Mouse (Mus musculus) bone marrow, adult 2 months (tissue): ENCODE data around the gene 4930523C07Rik. TPM values are rescaled to one million over a fixed set of nuclear protein-coding genes. Genes with fewer than 3 reads are reported as not detected.

Source experiments
- H3K27ac ChIP-seq: fragments of 200-500 bp; 2 replicates; pipeline ENCODE4 v1.5.1; 2012; ENCODE audit warnings: low read depth, mild to moderate bottlenecking, control low read depth, inconsistent platforms, low read length; ENCODE audit not compliant: control insufficient read depth, poor library complexity, insufficient read depth
- H3K4me1 ChIP-seq: fragments of 200-500 bp; 2 replicates; pipeline ENCODE4 v1.6.1; 2011; ENCODE audit warnings: low read length; ENCODE audit not compliant: control insufficient read depth, insufficient read depth
- H3K4me3 ChIP-seq: fragments of 200-500 bp; replicated peaks from 2 replicates; pipeline ENCODE3; 2011; ENCODE audit warnings: mild to moderate bottlenecking, low read depth, low read length, control low read depth; ENCODE audit not compliant: control insufficient read depth
- CTCF ChIP-seq: fragments of 200-500 bp; IDR thresholded peaks from 2 replicates; pipeline ENCODE4 v1.5.1; 2011; ENCODE audit warnings: low read length, control low read depth; ENCODE audit not compliant: control insufficient read depth, insufficient read depth
- POLR2A ChIP-seq: fragments of 200-500 bp; IDR thresholded peaks from 2 replicates; pipeline ENCODE4 v1.6.1; 2011; ENCODE audit warnings: low read depth, mild to moderate bottlenecking, control low read depth, low read length, borderline replicate concordance; ENCODE audit not compliant: control insufficient read depth
- WGBS: fragments of 180-500 bp; shearing (Covaris S2); methylation state at CpG from one replicate; pipeline ENCODE4 v1.1.7; 2018; 5-methylcytosine and 5-hydroxymethylcytosine counted together
- polyA plus RNA-seq: library from polyadenylated mRNA; stranded (reverse); fragments of >200 nt; gene quantifications from 2 replicates; pipeline ENCODE4 v1.2.4, GENCODE M21; 2011; ENCODE audit warnings: low replicate concordance; ENCODE audit not compliant: missing spikeins, insufficient read depth, insufficient read length

Gene 4930523C07Rik
- polyA plus RNA-seq, 1 experiment: 95.2 TPM

- no peaks in the 10 kb centered on the region; the same call in 1 of the 2 replicates for H3K4me1 ChIP-seq
- H3K27ac ChIP-seq: peak overlapping the region; percentile 54; the same call in 1 of the 2 replicates
- 67% methylated on average over 5 of the region's 5 CpGs for WGBS
- no peak overlapping the region for H3K4me3 ChIP-seq
- TF ChIP-seq CTCF: no peak
- TF ChIP-seq POLR2A: no peak
Measured at GRCm38 (mm10) chr1:160061321-160061720, 17.1 kb downstream of the 4930523C07Rik start.

GRCm38 (mm10) chr1:160061725-160062366, 17.7 kb downstream of the 4930523C07Rik start:
- no peak overlapping the region; the same call in 1 of the 2 replicates for H3K27ac ChIP-seq
- no peaks in the 10 kb centered on the region; the same call in 1 of the 2 replicates for H3K4me1 ChIP-seq
- 57% methylated on average over 3 of the region's 3 CpGs for WGBS
- H3K4me3 ChIP-seq: no peak overlapping the region
- peak; percentile 87 for TF ChIP-seq CTCF
- no peak for TF ChIP-seq POLR2A

- H3K4me1 ChIP-seq: no peaks in the 10 kb centered on the region
- TF ChIP-seq CTCF (no peak), POLR2A (no peak)
- no peak overlapping the region for H3K27ac ChIP-seq
- WGBS: 62% methylated on average over 7 of the region's 7 CpGs
- no peak overlapping the region for H3K4me3 ChIP-seq
Measured at GRCm38 (mm10) chr1:160064547-160065144, 20.5 kb downstream of the 4930523C07Rik start.

- WGBS: 15% methylated on average over 14 of the region's 14 CpGs
Measured at GRCm38 (mm10) chr1:160078882-160079661, 34.9 kb downstream of the 4930523C07Rik start.

GRCm38 (mm10) chr1:160080800-160081436, 36.7 kb downstream of the 4930523C07Rik start:
- TF ChIP-seq CTCF (peak; percentile 73), POLR2A (no peak)
- 12% methylated on average over 2 of the region's 2 CpGs for WGBS
- Histone ChIP-seq H3K4me1 (peaks cover 3% of the 10 kb centered on the region; the same call in 1 of the 2 replicates), H3K4me3 (no peak overlapping the region), H3K27ac (no peak overlapping the region)

More at GRCm38 (mm10) chr1:160078882-160079661, 34.9 kb downstream of the 4930523C07Rik start:
- Histone ChIP-seq H3K4me3 (peak overlapping the region; percentile 45), H3K4me1 (peaks cover 3% of the 10 kb centered on the region; the same call in 1 of the 2 replicates), H3K27ac (peak overlapping the region; percentile 74)
- TF ChIP-seq CTCF (no peak), POLR2A (no peak)

GRCm38 (mm10) chr1:160082647-160083046, 38.5 kb downstream of the 4930523C07Rik start:
- no peak for TF ChIP-seq CTCF
- no peak for TF ChIP-seq POLR2A
- Histone ChIP-seq H3K4me3 (no peak overlapping the region), H3K4me1 (peaks cover 3% of the 10 kb centered on the region; the same call in 1 of the 2 replicates), H3K27ac (no peak overlapping the region)
- 74% methylated on average over 1 of the region's 1 CpGs for WGBS

- WGBS: 81% methylated on average over 1 of the region's 1 CpGs
Measured at GRCm38 (mm10) chr1:160084239-160084638, 40.1 kb downstream of the 4930523C07Rik start.

More at GRCm38 (mm10) chr1:160084239-160084638, 40.1 kb downstream of the 4930523C07Rik start:
- Histone ChIP-seq H3K4me1 (peaks cover 3% of the 10 kb centered on the region; the same call in 1 of the 2 replicates), H3K27ac (no peak overlapping the region), H3K4me3 (no peak overlapping the region)
- TF ChIP-seq POLR2A (no peak), CTCF (no peak)
